Mouse (Mus musculus) heart, embryonic 10.5 days (tissue): ENCODE results near the gene Actg2. TPM values are rescaled to one million over a fixed set of nuclear protein-coding genes. Genes with fewer than 3 reads are reported as not detected.

Experiments
- DNase-seq: peaks from one replicate; pipeline ENCODE4 v3.0.0-alpha.2; 2017; ENCODE audit warnings: low spot score
- H3K27ac ChIP-seq: fragments of 300-500 bp; sonication (generic); 2 replicates; pipeline ENCODE4 v1.5.1; 2016; ENCODE audit warnings: mild to moderate bottlenecking
- H3K27me3 ChIP-seq: fragments of 300-500 bp; sonication (generic); 2 replicates; pipeline ENCODE4 v1.6.1; 2016; ENCODE audit warnings: mild to moderate bottlenecking; ENCODE audit not compliant: poor library complexity, insufficient read depth, severe bottlenecking
- H3K36me3 ChIP-seq: fragments of 300-500 bp; sonication (generic); 2 replicates; pipeline ENCODE4 v1.6.1; 2016; ENCODE audit warnings: mild to moderate bottlenecking, moderate library complexity
- H3K4me1 ChIP-seq: fragments of 300-500 bp; sonication (generic); 2 replicates; pipeline ENCODE4 v1.6.1; 2016; ENCODE audit warnings: mild to moderate bottlenecking
- H3K4me3 ChIP-seq: fragments of 300-500 bp; sonication (generic); 2 replicates; pipeline ENCODE4 v1.5.1; 2016; ENCODE audit warnings: mild to moderate bottlenecking, moderate library complexity
- H3K9me3 ChIP-seq: fragments of 300-500 bp; sonication (generic); 2 replicates; pipeline ENCODE4 v1.6.1; 2016; ENCODE audit warnings: mild to moderate bottlenecking, moderate library complexity
- WGBS: fragments of 180-500 bp; shearing (Covaris S2); methylation state at CpG from one replicate; pipeline ENCODE4 v1.1.7; 2016; 5-methylcytosine and 5-hydroxymethylcytosine counted together
- polyA plus RNA-seq: library from polyadenylated mRNA; unstranded; fragments of >200 nt; fragmentation: Nextera tagmentation; extraction: Ambion mirVana; gene quantifications from 2 replicates; pipeline ENCODE4 v1.2.1, GENCODE M21; 2016

Gene Actg2
- polyA plus RNA-seq, 1 experiment from 2014 or later = 7.0 TPM

- WGBS = 73% methylated on average over 5 of the region's 5 CpGs
- peaks cover 30% of the 10 kb centered on the region for H3K36me3 ChIP-seq
Observed at GRCm38 (mm10) chr6:83548346-83548745, 12.3 kb upstream of the Actg2 start.

GRCm38 (mm10) chr6:83545778-83546177 lies 9.7 kb upstream of the Actg2 start:
- Histone ChIP-seq H3K9me3 (no peaks in the 10 kb centered on the region), H3K27ac (no peak overlapping the region), H3K4me3 (no peak overlapping the region), H3K36me3 (peaks cover 28% of the 10 kb centered on the region), H3K27me3 (no peaks in the 10 kb centered on the region), H3K4me1 (no peaks in the 10 kb centered on the region)
- WGBS = 82% methylated on average over 3 of the region's 3 CpGs
- DNase-seq = no peak

More at GRCm38 (mm10) chr6:83548346-83548745, 12.3 kb upstream of the Actg2 start:
- Histone ChIP-seq H3K4me3 (no peak overlapping the region), H3K9me3 (no peaks in the 10 kb centered on the region), H3K4me1 (peaks cover 5% of the 10 kb centered on the region; the same call in 1 of the 2 replicates), H3K27ac (no peak overlapping the region), H3K27me3 (no peaks in the 10 kb centered on the region)
- DNase-seq = no peak

- peak; percentile 80 for DNase-seq
- Histone ChIP-seq H3K27me3 (no peaks in the 10 kb centered on the region), H3K27ac (peak overlapping the region; percentile 71), H3K4me3 (no peak overlapping the region), H3K4me1 (peaks cover 6% of the 10 kb centered on the region; the same call in 1 of the 2 replicates), H3K9me3 (no peaks in the 10 kb centered on the region), H3K36me3 (peaks cover 20% of the 10 kb centered on the region)
- WGBS = 68% methylated on average over 11 of the region's 11 CpGs
Observed at GRCm38 (mm10) chr6:83541756-83542456, 5.8 kb upstream of the Actg2 start.

GRCm38 (mm10) chr6:83540017-83540416 lies 4.0 kb upstream of the Actg2 start:
- no peak overlapping the region for H3K27ac ChIP-seq
- no peak for DNase-seq
- WGBS = 33% methylated on average over 4 of the region's 4 CpGs
- H3K36me3 ChIP-seq = peaks cover 7% of the 10 kb centered on the region
- no peaks in the 10 kb centered on the region for H3K9me3 ChIP-seq
- peaks cover 20% of the 10 kb centered on the region for H3K4me1 ChIP-seq
- H3K4me3 ChIP-seq = no peak overlapping the region
- no peaks in the 10 kb centered on the region for H3K27me3 ChIP-seq

DNA sequence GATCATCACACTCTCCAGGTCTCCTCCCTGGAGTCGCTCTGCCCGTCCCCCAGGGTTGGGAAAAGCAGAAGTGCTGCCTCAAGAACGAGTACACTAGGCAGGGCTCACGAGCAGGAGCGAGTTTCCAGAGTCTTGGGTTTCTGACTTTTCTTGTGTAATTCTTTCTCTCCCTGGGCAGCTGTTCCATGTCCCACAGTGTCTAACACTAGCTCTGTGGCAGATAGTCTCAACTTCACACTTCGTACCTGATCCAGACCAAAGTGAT lies 662 bp upstream of the Actg2 start:
- Histone ChIP-seq H3K27me3 (no peaks in the 10 kb centered on the region), H3K9me3 (no peaks in the 10 kb centered on the region), H3K27ac (peak overlapping the region; percentile 47; the same call in 1 of the 2 replicates), H3K36me3 (no peaks in the 10 kb centered on the region), H3K4me1 (peaks cover 20% of the 10 kb centered on the region), H3K4me3 (no peak overlapping the region)
- DNase-seq = no peak
- 43% methylated on average over 6 of the region's 6 CpGs for WGBS

DNA sequence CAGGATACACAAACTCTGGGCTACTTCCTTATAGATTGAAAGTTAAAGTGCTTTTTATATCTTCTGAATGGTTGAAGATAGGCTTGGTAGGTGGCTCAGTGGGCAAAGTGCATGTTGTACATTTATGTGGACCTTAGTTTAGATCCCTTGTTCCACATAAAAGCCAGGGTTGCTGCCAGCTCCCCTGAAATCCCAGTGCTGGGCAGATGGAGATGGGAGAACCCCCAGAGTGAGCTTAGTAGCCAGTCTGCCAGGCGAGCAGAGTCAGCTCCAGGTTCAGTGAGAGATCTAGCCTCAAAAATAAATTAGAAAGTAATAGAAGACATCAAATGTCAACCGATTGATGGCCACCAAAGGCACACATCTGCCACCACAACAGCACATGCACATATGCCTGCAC lies 3.5 kb downstream of the Actg2 start:
- H3K27ac ChIP-seq = no peak overlapping the region
- H3K36me3 ChIP-seq = no peaks in the 10 kb centered on the region
- DNase-seq = no peak
- H3K4me1 ChIP-seq = peaks cover 14% of the 10 kb centered on the region
- no peak overlapping the region for H3K4me3 ChIP-seq
- WGBS = 82% methylated on average over 2 of the region's 2 CpGs
- H3K9me3 ChIP-seq = no peaks in the 10 kb centered on the region
- H3K27me3 ChIP-seq = no peaks in the 10 kb centered on the region

- Histone ChIP-seq H3K4me3 (peak overlapping the region; percentile 16; the same call in 1 of the 2 replicates), H3K9me3 (no peaks in the 10 kb centered on the region), H3K36me3 (no peaks in the 10 kb centered on the region), H3K27ac (peak overlapping the region; percentile 65), H3K4me1 (peaks cover 28% of the 10 kb centered on the region), H3K27me3 (no peaks in the 10 kb centered on the region)
- WGBS = 16% methylated on average over 6 of the region's 6 CpGs
- no peak for DNase-seq
Observed at GRCm38 (mm10) chr6:83523194-83523593, 12.9 kb downstream of the Actg2 start.

GRCm38 (mm10) chr6:83521784-83522183 lies 14.3 kb downstream of the Actg2 start:
- 24% methylated on average over 6 of the region's 6 CpGs for WGBS
- peak overlapping the region; percentile 31; the same call in 1 of the 2 replicates for H3K27ac ChIP-seq

DNA sequence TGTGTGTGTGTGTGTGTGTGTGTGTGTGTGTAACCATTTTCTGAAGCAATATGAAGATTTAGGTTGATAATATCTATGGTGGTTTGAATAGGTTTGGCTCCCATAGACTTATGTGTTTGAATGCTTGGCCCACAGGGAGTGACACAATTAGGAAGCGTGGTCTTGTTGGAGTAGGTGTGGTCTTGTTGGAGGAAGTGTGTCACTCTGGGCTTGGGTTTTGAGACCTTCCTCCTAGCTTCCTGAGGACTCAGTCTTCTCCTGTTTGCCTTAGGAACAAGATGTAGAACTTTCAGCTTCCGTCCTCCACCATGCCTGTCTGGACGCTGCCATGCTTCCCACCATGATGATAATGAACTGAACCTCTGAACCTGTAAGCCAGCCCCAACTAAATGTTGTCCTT lies 17.4 kb downstream of the Actg2 start:
- H3K36me3 ChIP-seq = no peaks in the 10 kb centered on the region
- no peak overlapping the region for H3K27ac ChIP-seq
- peaks cover 19% of the 10 kb centered on the region for H3K4me1 ChIP-seq
- no peaks in the 10 kb centered on the region for H3K9me3 ChIP-seq
- H3K4me3 ChIP-seq = no peak overlapping the region
- WGBS = 75% methylated on average over 3 of the region's 3 CpGs
- H3K27me3 ChIP-seq = no peaks in the 10 kb centered on the region
- DNase-seq = no peak

More at GRCm38 (mm10) chr6:83521784-83522183, 14.3 kb downstream of the Actg2 start:
- no peaks in the 10 kb centered on the region for H3K36me3 ChIP-seq
- H3K9me3 ChIP-seq = no peaks in the 10 kb centered on the region
- H3K27me3 ChIP-seq = no peaks in the 10 kb centered on the region
- no peak for DNase-seq
- peaks cover 28% of the 10 kb centered on the region for H3K4me1 ChIP-seq
- no peak overlapping the region for H3K4me3 ChIP-seq

DNA sequence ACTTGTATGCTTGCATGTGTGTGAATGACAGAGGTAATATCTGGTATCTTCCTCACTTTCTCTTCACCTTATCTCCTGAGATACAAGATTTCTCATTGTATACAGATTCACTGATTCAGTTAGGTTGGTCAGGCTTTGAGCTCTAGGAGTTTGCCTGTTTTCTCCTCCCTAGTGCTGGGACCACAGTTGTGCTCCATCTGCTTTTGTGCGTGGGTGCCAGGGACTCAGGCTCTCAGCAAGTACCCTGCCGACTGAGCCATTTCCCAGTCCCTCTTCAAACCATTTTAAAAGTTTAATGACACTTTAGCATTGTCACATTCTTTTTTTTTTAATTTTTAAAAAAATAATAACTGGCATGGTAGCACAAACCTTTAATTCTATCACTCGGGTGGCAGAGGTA lies 20.9 kb downstream of the Actg2 start:
- H3K27ac ChIP-seq = no peak overlapping the region
- DNase-seq = no peak
- H3K27me3 ChIP-seq = no peaks in the 10 kb centered on the region
- 63% methylated on average over 3 of the region's 3 CpGs for WGBS
- no peaks in the 10 kb centered on the region for H3K4me1 ChIP-seq
- H3K9me3 ChIP-seq = no peaks in the 10 kb centered on the region
- no peaks in the 10 kb centered on the region for H3K36me3 ChIP-seq
- H3K4me3 ChIP-seq = no peak overlapping the region

- Histone ChIP-seq H3K4me1 (no peaks in the 10 kb centered on the region), H3K27me3 (no peaks in the 10 kb centered on the region), H3K27ac (no peak overlapping the region), H3K36me3 (no peaks in the 10 kb centered on the region), H3K4me3 (no peak overlapping the region), H3K9me3 (no peaks in the 10 kb centered on the region)
- no peak for DNase-seq
- 18% methylated on average over 1 of the region's 1 CpGs for WGBS
Observed at GRCm38 (mm10) chr6:83512495-83512894, 23.6 kb downstream of the Actg2 start.

- no peak overlapping the region for H3K4me3 ChIP-seq
- WGBS = 76% methylated on average over 2 of the region's 2 CpGs
- peaks cover 8% of the 10 kb centered on the region for H3K4me1 ChIP-seq
- H3K27ac ChIP-seq = no peak overlapping the region
- no peaks in the 10 kb centered on the region for H3K36me3 ChIP-seq
- DNase-seq = no peak
- H3K9me3 ChIP-seq = no peaks in the 10 kb centered on the region
- no peaks in the 10 kb centered on the region for H3K27me3 ChIP-seq
Observed at GRCm38 (mm10) chr6:83510210-83510609, 25.9 kb downstream of the Actg2 start.

DNA sequence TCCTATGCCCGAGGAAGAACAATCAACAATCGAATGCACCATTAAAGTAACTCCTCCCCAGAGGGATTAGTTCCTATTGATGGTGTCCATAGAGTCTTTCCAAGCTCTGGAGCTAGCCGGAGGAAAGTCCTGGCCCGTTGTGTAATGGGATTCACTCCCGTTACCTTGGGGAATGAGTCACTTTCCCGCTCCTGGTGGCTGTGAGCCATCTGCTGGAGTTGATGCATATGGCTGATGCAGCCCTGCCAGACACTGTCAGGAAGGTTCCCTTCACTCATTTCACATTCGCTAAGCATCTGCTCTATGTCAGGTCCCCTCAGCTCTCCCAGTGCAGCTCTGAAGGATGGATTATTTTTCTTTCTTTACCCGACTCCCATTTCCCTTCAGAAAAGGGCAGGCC lies 26.6 kb downstream of the Actg2 start:
- H3K9me3 ChIP-seq = no peaks in the 10 kb centered on the region
- H3K4me1 ChIP-seq = peaks cover 8% of the 10 kb centered on the region
- H3K27ac ChIP-seq = no peak overlapping the region
- H3K4me3 ChIP-seq = no peak overlapping the region
- DNase-seq = no peak
- H3K36me3 ChIP-seq = no peaks in the 10 kb centered on the region
- no peaks in the 10 kb centered on the region for H3K27me3 ChIP-seq
- WGBS = 40% methylated on average over 8 of the region's 8 CpGs

- H3K4me1 ChIP-seq = peaks cover 11% of the 10 kb centered on the region
- H3K36me3 ChIP-seq = no peaks in the 10 kb centered on the region
- peak overlapping the region; percentile 96 for H3K27ac ChIP-seq
- H3K27me3 ChIP-seq = no peaks in the 10 kb centered on the region
- H3K9me3 ChIP-seq = no peaks in the 10 kb centered on the region
- no peak for DNase-seq
- 29% methylated on average over 6 of the region's 6 CpGs for WGBS
- peak overlapping the region; percentile 84 for H3K4me3 ChIP-seq
Observed at GRCm38 (mm10) chr6:83507168-83507546, 28.9 kb downstream of the Actg2 start.
